Mouse (Mus musculus): ENCODE measurements around the gene Adgrf3.
A peak's percentile ranks its signal among the peaks of the same experiment; 100 is the strongest.
"Not testable (repeated sequence)": the region's sequence is repeated elsewhere in the genome, so short reads cannot be mapped to it uniquely, and the experiment has no call there.

The Adgrf3 gene

DNA sequence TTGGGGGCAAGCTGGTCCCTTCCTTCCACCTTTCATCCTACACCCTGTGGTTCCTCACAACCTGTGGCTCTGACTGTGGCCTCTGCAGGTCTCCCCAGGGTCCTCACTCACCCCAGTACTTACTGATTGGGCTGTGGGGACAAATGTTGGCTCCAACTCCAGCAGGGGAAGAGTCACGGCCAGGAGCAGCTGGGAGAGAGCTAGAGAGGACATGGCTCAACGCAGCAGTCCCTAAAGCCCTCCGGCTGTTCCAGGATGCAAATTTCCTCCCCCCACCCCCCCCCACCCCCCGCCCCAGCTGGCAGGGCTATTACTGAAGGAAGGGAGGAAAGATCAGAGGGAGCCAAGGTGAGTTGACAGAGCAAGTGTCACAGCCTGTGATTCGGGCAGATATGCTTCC, at the start of gene Adgrf3:
Gene Adgrf3, minus strand, starts transcription at position 230 of the 400 bp plus-strand sequence.
- DNase-seq: no peak

DNA sequence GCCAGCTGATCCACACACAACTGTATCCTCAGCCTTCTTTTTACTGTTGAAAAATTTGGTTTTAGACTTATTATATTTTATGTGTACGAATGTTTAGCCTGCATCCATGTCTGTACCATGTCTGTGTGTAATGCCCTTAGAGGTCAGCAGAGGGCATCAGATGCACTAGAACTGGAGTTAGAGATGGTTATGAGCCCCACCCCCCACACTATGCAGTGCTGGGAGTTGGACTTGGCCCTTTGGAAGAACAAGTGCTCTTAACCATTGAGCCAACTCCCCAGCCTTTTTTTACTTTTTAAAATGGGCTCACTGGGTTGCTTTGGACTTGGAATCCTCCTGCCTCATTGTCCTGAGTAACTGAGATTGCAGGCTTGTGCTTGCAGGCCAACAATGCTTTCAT, 42.1 kb upstream of the Adgrf3 start:
- peak in 1 of 2 experiments; percentile 35 for DNase-seq

DNA sequence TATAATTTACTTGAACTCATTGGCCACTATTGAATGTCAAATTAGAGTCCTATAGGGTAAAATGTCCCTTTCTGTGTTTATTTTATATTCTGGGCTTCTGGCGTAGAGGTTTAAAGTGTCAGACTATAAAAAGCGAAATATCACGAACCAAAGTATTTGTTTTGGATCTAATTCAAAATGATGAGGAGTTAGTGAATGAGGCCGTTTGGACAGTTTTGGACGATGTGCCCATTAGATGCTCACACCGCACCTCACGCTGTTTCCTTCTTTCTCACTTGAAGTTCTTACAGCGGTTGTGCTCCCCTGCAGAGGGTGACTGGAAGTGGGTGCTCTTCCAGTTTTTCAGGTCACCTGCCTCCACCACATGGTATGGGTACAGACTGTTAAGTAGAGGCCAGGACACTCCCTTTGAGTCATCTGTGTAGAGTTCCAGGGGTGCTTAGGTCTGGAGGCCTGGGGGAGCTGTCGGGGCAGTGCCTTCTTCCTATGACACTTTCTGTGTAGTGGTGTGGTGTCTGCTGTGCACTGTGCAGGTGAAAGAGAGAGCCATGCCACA, 40.4 kb upstream of the Adgrf3 start:
- DNase-seq: no peak

DNA sequence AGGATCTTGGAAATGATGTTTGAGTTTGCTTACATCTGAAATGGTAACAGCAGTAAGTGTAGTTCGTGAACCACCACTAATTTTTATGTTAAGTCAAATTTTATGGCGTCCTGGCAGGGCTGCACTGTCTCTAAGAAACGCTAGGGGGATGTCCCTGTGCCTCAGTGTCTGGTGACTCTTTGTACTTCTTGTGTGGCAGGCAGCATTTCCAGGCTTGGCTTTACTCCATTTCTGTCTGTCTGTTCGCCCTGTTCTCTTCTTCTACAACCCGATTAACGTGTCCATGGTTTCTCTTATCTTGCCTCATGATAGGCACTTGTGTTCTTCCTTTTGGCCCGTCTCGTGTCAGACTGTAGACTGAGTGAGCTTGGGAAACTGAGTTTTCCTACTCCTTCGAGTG, 38.2 kb upstream of the Adgrf3 start:
- DNase-seq: no peak

DNA sequence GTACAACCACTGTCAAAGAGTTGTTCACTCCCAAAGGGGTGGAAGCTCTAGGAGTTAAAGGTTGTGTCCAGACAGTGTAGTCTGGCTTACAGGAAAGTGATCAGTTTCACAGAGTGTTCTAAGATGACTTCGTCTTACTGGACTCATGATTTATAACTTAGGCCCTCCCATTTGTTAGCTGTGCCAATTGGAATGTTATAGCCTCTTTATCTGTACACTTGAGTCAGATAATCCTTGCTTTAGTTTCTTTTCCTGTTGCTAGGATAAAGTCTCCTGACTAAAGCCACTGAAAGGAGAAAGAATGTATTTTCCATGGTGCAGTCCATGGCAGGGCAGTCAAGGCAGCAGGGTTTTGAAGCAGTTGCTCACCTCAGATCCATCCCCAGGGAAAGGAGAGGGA, 36.9 kb upstream of the Adgrf3 start:
- no peak for DNase-seq

DNA sequence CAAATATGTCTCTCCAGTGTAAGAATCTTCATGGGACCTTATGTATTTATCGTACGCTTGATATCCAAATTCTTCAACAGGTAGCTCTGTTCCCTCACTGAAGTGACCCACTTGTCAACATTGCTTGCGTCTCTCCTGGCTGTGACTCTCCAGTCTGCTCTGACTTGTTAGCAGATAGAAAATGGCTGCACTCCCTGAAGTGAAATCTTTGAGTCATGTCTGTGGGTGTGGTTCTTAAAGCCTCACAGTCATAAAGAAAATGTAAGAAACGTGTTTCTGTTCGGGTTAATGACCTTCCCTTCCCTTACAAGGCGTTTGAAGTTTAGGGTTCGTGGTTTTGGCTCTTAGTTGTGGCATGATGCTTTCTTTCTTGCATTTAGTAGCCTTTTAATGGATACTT, 35.0 kb upstream of the Adgrf3 start:
- no peak for DNase-seq

DNA sequence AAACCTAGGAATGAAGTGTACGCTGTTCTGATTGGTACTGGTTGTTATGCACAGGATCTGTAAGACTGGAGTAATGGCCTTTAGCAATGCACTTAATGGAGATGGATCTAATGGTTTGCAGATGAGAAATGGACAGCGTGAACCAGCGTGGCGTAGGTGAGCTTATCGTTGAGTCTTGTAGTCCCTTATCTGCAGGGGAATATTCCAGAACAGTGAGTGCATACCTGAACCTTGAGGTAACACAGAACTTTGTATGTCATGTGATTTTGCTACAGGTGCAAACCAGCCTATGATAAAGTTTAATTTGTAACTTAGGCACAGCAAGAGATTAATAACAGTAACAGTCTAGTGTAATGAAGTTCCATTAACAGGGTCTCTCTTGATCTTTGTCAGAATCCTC, 33.0 kb upstream of the Adgrf3 start:
- no peak for DNase-seq

DNA sequence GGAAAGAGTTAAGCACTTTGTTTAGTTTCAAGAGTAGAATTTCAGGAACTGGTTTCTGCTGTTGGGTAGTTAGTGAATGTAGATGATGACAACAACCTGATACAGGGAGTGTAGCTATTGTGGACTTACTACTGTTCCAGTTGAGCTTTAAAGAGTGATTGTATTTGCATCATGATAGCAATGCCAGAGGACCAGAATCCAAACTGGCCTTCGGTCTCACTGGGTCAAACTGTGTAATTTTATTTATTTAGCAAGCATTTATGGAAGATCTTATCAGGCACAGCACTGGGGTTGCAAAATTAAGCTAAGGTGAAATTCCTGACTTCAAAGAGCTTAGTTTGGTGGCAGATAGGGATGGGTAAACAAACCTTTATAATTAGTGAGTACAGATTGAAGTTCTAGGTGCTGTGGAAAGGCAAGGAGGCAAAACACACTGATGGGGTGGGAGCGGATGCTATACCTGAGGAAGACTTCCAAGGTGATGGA, 30.2 kb upstream of the Adgrf3 start:
- DNase-seq: no peak

DNA sequence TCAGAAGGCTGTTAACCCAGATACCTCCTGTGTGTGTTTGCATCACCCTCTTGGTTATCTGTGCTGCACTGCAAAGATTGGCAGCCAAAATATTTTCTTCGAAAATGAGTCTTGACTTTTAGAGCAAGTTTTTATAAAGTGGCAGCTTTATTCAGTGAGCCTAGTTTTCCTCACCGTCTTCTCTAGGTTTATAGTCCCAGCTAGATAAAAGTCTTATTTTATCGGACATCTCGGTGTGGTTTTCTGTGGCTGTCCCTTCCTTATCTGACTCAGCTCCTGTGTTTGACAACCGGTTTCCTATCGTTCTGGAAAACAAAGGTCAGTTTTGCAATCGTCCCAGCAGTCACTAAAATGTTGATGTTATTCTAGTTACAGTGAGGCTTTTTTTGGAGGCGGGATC, 28.5 kb upstream of the Adgrf3 start:
- no peak for DNase-seq

DNA sequence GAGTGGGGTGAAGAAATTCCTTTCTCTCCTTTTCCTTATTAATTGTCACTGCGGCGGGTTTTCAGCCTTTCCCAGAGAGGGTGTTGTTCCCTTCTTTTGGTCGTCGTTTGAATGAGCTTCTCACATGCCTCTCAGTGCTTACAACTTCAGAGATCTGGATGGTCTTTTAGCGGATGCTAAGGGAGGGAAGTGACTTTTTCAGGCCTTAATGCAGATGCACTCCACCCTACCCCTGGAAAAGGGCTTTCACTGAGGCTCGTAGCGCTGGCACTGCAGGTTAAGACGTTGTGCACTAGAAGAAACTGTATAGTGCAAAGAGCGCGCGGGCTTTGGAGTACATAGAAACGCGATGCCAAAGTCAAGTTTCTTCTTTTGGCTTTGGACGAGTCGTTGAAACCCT, 27.5 kb upstream of the Adgrf3 start:
- peak in 1 of 2 experiments; percentile 14 for DNase-seq

DNA sequence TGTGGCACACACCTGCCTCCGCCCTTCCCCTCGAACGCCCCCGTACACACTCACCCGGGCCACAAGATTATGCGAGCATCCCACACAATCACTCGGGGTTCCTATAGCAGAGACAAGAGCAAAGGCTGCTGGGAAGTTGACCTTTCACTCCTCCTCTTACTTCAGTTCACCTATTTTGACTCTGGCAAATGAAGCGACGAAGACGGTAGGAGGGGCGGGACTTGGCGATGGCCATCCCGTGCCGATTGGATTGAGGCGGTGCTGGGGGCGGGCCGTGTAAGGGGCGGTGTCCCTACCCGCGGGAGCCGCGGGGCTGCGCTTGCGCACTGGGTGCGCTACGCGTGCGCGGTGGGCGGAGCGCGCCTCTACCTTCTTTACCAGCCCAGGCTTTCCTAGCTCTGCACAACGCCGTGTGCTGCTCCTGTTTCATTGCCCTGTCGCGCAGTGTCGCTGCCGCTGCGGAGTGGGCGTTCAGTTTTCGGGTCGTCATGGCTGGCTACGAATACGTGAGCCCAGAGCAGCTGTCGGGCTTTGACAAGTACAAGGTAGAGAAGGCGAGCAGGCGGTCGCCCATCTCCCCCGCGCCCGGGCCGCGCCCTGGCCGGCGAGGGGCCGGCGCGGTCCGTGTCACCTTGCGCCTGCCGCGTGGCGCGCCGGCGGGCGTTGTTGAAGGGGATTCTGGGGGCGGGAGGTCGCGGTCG, 26.9 kb upstream of the Adgrf3 start, which contains the start of gene Selenoi:
Gene Selenoi, plus strand, starts transcription at position 311 of the 701 bp plus-strand sequence.
- peak; percentile 99 for DNase-seq

DNA sequence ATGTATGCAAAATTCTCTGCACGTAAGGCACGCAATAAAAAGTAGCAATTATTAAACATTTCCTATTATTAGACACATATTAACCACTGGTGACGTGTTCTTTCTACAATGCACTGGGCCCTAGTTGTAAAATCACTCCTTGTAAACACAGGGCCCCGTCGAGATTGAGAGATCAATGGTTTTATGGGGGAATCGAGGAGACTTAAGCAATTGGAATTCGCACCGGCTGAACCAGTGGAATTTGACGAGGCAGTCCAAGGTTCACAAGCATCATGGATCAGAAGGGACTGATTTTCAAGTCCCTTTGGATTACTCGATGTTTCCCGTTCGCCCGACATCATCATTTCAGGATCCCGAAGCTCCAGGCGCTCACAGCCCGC, 26.4 kb upstream of the Adgrf3 start:
- DNase-seq: no peak

DNA sequence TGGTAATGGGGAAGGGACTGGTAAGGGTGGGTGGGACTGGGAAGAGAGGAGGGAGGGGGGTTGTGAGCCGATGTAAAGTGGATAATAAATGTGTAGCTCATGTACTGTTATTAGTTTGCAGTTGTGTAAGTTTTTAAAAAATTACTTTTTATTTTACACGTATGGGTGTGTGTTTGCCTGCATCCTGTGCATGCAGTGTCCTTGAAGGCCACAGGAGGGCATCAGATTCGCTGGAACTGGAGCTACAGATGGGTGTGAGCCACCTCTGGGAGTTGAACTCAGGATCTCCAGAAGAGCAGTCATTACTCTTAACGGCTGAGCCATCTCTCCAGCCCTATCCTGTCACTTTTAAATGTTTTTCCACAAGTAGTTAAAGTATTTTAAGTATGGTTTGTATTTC, 25.4 kb upstream of the Adgrf3 start:
- peak in 1 of 2 experiments; percentile 38 for DNase-seq

DNA sequence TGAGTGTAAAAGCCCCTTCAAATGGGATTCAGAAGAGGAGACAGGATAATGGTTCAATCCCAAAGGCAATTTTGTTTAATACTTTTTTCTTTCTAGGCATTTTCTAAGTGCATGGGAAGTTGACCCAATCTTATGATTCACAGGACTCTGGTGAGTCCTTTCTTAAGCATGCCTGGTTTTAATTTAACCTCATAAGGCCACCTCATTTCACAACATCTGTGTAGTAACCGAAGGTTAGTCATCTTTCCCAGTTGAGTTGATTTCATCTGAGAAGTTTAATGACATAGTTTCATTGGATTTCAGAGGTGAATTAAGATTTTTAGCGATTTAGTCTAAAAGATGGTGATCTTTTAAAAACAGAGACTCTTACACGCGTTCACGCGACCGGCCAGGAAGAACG, 17.2 kb upstream of the Adgrf3 start:
- no peak for DNase-seq

DNA sequence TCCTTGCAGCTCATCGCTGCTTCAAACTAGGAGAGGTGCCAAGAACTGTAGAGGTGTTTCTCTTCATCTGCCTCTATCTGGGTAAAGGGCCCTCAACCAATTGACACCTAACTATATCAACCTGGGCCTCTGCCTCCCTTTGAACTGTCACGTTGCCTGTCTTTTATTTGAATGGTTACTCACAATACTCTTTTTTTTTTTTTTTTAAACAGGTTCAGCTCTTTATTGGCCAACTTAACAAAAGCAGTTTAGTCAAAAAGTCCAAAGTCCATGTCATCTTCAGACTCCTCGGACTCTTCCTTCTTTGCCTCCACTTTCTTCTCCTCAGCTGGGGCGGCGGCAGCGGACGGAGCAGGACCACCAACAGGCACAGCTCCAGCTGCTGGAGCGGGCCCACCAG, 15.1 kb upstream of the Adgrf3 start:
- DNase-seq: no peak

DNA sequence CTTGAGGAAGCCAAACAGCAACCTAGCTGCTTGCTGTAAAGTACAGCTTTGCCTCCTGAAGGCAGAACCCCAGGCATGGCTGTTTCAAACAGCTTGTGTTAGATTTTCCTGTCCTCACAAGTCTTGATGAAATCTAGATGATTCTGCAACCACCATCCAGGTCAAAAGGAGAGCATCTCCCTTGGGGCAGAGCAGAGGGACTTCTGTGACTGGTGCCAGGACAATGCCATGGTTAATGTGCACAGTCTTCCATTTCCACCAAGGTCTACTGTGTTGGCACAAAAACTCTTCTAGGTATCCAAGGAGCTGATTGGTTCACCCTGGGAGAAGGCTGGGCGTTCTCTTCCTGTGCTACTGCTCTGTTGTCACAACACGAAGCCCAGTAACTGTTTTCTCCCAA, 14.2 kb upstream of the Adgrf3 start:
- no peak for DNase-seq

DNA sequence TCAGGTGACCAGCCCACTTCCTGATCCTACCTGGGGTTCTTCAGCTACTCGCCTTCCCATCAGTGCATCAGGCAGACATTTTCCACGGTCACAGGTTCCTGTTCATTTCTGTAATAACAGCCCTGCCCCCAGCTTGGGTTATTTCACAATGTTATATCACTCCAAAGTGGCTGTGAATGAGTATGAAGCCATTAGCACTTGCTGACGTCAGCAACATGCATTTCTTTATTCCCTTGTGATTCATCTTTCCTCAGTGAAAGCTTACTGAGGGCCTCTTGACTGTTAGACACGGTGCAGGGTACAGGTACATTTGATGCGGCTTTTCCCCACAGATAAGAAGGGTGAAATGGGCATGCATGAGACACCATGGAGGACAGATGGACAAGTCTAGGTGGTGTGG, 10.4 kb upstream of the Adgrf3 start:
- no peak for DNase-seq

DNA sequence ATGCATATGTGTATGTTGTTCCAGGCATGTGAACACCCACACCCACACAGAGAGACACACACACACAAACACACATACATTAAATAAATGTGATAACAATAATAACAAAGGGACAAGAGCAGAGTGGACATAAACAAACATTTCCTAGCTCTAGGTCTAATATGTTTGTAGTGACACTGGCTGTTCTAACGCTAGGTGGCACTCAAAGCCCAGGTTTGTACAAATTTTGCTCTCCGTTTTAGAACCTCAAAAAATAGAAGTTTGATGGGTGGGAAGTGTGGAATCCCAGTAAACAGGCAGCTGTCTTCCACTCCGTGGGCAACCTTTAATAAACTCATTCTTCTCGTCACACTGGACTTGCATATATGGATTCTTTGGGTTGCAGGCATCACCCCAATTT, 9.4 kb upstream of the Adgrf3 start:
- peak in 1 of 2 experiments; percentile 77 for DNase-seq

DNA sequence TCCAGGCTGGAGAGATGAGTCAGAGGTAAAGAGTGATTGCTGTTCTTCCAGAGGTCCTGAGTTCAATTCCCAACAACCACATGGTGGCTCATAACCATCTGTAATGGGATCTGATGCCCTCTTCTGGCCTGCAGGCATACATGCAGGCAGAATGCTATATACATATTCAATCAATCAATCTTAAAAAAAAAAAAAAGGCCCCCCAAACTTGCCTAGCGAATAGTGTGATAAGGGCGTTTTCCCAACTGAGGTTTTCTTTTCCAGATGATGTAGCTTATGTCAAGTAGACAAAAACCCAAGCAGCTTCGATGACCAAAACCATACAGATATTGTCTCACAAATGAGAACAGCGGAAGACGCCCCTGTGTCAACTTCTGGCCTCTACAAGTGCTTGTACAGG, 5.2 kb upstream of the Adgrf3 start:
- not testable (repeated sequence) for DNase-seq

DNA sequence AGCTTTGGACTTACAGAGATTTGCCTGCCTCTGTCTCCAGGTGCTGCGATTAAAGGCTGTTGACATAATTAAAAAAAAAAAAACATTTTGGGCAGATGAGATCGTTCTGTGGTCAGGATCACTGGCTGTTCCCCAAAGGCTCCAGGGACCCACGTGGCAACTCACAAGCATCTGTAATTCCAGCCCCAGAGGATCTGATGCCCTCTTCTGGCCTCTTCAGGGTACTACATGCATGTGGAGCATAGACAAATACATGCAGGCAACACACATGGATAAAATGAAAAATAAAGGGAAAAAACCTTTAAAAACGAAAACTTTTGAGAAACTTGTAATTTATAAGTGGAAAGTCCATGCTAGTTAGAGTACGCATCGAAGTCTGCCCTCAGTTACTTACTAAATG, 1.8 kb upstream of the Adgrf3 start:
- peak in 1 of 2 experiments; percentile 42 for DNase-seq

DNA sequence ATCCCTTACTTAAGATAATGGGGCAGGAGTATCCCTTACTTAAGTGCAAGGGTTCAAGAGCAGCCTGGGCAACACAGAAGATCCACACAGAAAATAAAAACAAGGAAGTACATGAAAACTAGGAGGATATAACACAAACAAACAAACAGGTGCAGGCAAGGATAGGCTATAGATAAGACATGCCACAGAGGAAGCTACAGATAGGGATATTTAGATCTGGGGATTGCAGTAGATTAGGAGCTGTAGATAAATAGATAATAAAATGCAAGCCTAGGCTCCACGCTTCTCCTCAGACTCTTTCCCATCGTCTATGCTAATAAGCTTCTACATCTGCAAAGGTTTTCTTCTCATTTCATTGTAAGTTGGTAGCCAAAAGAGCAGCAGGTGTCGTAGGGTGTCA, 488 bp downstream of the Adgrf3 start:
- no peak for DNase-seq

DNA sequence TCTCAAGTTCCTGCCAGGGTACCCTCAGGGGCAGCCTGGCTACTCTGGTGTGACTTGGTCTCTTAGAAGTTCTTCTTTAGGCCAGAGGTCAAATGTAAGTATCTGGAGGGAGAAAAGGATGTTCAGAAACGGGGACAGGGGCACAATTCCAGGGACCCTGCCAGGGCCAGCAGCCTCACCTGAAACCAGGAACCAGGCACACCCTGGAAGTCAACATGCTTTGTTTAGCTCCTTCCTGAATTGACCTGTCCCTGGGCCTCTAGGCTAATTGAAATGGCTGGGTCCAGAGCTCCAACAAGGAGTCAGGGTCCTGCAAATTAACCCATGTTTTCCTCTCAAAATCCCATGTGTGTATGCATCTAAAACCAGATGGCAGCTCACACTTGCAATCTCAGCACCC, 1.1 kb downstream of the Adgrf3 start:
- DNase-seq: no peak

DNA sequence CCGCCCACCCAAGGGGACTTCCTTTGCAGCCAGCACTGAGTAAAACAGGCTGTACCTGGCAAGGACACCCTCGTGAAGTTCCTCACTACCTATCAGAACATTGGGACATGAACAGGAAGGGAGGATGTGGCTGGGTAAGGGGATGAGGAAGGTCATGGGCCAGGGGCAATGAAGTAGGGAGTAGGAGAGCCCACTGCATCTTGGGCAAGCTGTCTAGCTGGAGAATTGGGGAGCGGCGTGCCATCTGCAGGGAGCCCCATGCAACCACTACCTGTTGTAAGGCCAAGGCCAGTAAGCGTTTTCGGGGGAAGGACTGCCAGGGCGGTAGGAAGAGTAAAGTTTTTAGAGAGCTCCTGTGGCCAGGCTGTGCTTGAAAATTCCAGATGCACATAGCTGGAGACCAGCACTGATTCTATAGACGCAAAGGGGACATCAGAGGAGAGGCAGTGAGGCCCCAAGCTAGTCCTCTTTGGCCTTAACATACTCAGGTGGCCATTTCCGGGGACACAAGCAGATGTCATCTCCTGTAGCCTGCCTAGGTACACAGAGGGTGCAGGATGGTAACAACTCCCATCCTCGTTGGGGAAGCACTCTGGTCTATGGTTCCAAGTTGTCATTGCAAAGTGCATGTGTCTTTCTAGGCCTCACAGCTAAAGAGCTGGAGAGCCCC, 2.2 kb downstream of the Adgrf3 start:
- no peak for DNase-seq

DNA sequence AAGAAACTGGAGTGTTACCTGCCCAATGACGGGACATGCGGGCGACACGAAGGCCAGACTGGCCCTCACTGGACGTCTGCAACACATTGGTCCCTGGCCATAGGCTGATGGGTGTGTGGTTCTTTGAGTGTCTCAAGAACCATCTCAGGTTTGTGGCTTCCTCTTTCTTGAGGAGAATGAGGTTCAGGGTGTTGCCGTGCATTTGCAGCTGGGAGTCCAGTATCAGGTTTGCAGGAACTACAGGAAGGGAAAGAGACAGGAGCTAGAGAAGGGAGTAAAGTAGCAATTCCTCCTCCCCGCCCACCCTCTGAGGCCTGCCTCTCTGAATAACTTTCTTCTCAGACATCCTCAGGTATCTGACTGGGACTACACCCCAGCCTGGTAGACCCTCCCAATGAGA, 3.3 kb downstream of the Adgrf3 start:
- no peak for DNase-seq

All from kidney, postnatal 25 days (tissue).